Mouse (Mus musculus) adrenal gland, adult 8-10 months (tissue): ENCODE data around the gene Litaf. TPM values are rescaled to one million over a fixed set of nuclear protein-coding genes. Genes with fewer than 3 reads are reported as not detected.
A peak's percentile ranks its signal among the peaks of the same experiment; 100 is the strongest.

ENCODE experiments used
- DNase-seq: peaks from one replicate; pipeline ENCODE4 v3.0.0; 2022
- total RNA-seq, 4 experiments: library from RNA; stranded (reverse); gene quantifications; 2 replicates each; pipeline ENCODE4 v1.2.4; 2022

The Litaf gene
- total RNA-seq, 4 experiments from 2014 or later: 38.0 to 56.2 (median 46.3) TPM

DNA sequence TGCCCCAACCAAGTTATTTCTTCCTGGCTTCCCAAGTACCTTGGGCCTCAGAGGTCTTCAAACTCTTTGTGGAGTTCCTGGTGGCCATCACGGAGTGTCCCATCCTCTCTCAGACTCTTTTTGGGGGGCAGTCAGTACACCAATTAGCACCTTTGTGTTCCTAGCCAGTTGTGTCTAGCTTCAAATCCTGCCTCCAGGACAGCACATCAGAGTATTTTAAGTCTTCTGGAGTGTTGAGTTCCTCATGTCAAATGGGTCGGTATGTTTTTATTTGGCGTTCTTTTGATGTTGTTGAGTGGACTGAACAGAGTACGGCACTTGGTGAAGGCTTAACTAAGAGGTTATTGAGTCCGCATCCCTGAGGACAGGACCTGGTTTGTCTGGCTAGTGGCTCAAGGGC, 526 bp downstream of the Litaf start:
- no peak for DNase-seq

- no peak for DNase-seq
Measured at GRCm38 (mm10) chr16:11064742-11065141, 1.2 kb downstream of the Litaf start.

GRCm38 (mm10) chr16:11064341-11064740, 1.6 kb downstream of the Litaf start:
- no peak for DNase-seq

DNA sequence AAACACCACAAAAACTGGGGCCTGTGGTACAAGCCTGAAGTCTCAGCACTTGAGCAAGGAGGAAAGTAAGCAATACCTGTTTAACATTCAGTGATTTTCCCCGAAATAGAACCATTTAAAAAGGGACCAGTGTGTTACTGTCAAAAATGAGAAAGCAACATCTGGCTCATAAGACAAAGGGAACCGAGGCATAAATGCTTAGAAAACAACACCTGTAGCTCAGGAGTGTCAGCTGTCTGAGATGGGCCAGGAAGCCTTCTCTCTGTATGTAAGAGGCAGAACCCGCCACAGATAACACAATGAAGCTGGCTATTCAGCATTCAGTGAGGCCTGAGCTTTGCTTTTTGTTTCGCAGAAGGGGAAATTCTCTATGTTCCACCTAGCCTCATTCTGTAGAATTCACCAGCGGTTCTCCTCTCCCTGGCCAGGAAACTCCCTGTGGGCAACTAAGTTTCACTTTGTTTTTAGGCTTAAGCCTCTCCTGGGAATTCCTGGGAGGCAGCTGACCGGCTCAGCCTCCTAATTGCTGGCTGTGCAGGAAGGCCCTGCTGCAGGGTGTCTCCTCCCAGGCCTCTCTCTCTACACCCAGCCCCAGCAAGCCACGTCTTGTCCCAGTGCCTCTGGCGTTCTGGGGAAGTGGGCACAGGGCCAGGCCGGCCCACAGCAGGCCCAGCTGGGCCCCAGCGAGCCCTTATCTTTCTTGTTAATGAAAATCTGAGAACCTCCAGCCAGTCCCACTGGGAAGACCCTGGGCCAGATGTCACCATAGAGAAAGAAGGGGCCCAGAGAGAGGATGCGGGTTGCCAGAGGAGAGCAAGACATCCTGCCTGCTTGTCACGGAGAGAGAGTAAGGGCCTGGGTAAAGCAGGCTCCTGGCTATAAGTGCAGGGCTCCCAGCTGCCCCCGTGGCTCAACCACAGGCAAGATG, 2.9 kb downstream of the Litaf start:
- peak; percentile 68 for DNase-seq

DNA sequence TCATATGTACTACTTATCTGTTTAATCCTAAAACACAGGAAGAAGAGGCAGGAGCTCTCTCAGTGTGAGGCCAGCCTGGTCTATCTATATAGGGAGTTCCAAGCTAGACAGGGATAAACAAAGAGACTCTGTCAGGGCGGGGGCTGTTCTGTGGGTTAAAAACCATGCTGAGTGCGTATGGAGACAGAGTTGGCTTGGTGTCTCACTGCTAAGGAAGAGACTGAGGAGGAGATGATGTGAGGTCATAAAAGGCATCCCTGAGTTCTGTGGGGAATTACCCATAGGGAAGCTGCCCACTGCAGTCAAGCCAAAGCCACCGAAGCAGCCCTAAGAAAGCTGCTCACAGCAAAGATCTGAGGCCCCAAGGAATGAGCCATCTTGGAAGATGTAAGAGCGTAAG, 5.3 kb downstream of the Litaf start, which contains the start of gene Snn:
Gene Snn (plus strand): TSS at position 301 of the 400 bp plus-strand sequence.
- no peak for DNase-seq

DNA sequence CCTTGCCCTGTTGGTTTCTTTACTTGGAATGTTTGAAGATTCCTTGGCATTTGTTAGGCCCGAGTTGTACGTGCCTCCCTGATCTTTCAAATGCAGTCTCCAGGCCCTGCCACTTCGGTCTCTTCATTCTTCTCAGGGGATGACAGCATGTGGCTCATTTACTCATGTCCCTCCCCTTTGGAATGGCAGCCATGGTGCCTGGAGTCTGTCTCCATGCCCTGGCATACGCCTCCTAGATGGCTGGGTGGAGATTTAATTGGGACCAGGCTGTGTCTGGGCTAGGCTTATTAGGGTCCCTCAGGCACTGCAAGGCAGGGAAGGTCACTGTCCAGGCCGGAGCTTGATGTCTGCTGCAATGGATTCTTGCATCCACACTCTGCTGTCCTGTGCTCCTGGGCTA, 10.0 kb downstream of the Litaf start:
- DNase-seq: no peak

DNA sequence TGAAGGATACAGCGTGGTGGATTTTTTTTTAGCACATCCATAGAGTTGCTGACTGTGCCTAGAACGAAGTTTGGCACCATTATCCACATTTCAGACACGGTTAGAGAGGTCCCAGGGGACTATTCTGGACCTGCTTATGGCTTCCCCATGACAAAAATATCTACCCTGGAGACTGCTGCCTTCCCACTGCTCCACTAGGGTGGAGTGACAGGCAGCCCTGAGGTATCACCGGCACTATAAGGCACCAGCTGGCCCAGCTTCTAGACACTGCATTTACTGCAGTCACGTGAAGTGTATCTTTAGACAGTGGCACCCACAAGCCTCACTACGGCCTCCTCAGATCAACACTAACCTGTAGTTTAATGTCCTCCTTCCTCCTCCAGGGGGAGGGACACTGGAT, 11.1 kb downstream of the Litaf start:
- DNase-seq: no peak

- DNase-seq: no peak
Measured at GRCm38 (mm10) chr16:11054409-11054808, 11.5 kb downstream of the Litaf start.

GRCm38 (mm10) chr16:11051134-11051533, 14.8 kb downstream of the Litaf start:
- no peak for DNase-seq

GRCm38 (mm10) chr16:11050226-11050625, 15.7 kb downstream of the Litaf start:
- DNase-seq: no peak

DNA sequence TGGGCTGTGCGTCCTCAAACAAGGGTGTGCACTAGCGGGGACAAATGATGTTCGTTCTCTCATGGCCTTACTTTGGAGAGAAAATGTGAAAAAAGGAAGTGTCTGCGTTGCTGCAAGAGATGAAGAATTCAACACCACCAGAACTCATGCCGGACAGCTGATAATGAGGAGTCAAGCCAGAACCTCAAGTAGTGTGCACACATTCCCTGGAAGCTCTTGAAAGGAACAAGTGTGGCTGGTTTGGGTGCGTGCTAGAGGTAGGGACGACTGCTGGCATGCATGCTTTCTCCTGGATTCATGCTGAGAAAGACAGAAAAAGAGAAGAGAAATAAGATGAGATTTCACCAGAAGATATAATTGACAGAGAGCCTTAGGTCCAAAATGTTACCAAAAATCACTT, 18.8 kb downstream of the Litaf start:
- DNase-seq: no peak

- DNase-seq: no peak
Measured at GRCm38 (mm10) chr16:11046437-11046836, 19.5 kb downstream of the Litaf start.

- no peak for DNase-seq
Measured at GRCm38 (mm10) chr16:11043239-11043638, 22.7 kb downstream of the Litaf start.

GRCm38 (mm10) chr16:11040603-11041002, 25.4 kb downstream of the Litaf start:
- no peak for DNase-seq

DNA sequence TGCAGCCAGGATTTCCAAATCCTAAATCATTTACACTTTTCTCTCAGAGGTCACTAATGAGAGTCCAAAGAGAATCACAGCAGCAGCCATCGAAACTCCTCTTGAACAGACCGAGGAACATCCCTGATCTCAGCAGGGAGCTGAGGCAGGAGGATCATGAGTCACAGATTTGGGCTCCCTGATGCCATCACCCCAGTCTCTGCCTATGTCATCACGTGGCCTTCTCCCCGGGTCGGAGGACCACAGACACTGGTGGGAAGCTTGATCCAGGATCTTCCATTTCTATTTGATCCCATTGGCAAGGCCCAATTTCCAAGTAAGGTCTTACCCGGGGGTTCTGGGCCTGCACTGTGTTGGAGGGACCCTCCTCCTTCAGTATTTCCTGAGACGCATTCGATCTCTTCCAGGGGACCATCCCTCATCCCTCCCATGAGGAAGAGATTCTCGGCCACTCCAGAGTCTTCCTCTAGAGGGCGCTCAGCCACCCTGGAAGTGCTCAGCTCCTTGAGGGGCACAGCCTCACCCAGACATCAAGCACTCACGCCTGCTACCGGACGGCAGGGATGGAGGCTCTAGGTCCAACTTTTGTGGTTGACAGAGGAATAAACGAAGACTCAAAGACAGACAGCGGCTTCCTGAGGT, 30.0 kb downstream of the Litaf start:
- peak; percentile 34 for DNase-seq

DNA sequence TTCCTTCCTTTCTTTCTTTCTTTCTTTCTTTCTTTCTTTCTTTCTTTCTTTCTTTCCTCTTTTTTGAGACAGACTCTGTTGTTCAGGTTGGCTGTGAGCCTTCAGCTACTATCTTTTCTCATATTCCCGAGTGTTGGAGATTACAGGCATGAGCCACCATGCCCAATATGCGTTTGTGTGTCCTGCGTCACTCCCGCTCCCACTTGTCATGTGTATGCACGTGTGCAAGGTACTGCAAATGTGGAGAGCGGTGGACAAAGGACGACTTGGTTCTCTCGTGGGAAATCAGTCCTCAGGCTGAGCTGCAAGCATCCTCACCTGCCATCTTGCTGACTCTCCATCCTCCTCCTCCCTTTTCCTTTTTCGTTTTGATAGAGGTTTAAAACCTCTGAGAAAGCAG, 30.7 kb downstream of the Litaf start:
- DNase-seq: no peak

GRCm38 (mm10) chr16:11034193-11034803, 31.7 kb downstream of the Litaf start:
- DNase-seq: peak; percentile 78

DNA sequence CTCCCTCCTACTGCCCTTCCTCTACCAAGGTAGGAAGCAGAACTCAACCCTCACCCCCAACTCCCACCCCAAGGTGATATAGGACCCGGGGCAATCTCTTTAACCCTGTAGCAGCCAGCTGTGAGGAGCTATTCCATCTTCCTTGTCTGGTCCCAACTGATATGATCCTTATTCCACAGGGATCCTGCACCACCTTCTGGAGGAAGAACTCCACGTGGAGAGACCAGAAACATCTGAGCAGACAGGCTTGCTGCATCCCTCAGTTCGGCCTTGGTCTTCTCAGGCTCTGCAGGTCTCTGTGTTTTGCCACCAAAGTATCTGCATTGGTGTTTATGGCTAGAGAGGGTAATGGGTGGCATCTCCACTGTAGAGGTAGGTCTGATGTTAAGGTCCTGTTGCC, 34.6 kb downstream of the Litaf start:
- DNase-seq: no peak

DNA sequence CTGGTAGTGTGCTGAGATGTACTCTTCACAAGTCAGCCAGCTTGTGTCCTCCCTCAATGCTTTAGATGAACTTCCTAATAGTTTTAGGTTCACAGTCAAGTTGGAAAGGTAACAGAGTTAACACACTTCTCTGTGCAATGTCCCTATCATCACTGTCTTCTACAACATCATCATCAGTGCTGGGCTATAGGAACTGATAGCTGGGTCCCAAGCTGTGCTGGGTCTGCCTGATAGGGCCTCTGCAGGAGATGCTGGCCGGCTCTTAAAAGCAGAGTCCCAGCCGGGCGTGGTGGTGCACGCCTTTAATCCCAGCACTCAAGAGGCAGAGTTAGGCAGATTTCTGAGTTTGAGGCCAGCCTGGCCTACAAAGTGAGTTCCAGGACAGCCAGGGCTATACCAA, 35.1 kb downstream of the Litaf start:
- DNase-seq: no peak

GRCm38 (mm10) chr16:11028206-11028605, 37.8 kb downstream of the Litaf start:
- no peak for DNase-seq

DNA sequence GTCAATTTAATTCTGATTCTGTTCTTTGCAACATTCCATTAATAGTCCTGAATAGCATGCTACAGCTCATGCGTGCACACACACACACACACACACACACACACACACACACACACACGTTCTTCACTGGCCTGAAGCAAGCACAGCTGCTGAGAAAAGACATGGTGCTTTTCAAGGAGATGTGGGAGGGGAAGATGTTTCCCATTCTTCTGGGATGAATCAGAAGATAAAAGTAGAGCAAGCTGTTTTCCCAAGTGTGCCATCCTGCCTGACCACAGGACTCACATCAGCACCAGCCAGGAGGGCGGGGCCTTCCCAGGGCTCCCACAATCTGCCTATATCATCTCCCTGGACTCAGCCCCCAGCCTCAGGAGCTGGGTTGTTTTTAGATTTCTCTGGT, 41.1 kb downstream of the Litaf start:
- peak; percentile 48 for DNase-seq

DNA sequence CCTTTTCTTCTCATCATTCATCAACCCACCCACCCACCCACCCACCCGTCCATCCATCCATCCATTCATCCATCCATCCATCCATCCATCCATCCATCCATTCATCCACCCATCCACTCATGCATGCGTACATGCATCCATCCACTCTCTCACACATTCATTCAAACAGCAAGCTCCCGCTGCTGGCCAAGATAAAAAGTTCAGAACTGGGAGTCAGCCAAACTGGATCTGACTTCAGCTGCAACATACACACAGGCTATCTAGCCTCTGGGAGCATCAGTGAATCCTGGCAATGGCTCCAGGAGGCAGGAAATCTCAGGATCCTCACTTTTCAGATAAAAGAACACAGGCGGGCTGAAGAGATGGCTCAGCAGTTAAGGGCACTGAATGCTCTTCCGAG, 42.3 kb downstream of the Litaf start:
- no peak for DNase-seq

DNA sequence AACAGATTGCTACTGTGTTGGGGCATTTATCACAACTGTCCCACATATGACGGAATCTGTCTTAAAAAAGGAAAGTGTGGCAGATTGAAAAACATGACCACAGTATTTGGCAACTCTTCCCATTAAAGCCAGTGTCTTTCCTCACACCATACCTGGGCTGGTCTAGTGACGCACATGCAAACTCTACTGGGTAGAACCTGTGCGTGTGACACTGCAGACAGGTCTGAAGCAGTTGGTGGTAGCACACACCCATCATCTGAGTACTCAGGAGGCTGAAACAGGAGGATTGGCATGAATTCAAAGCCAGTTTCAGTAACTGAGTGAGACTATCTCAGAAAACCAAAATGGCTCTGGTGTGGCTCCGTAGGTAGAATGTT, 43.9 kb downstream of the Litaf start:
- DNase-seq: no peak
